Mouse (Mus musculus): ENCODE measurements at regions not wholly inside any gene's neighbourhood (a gene's known extent, or its start where the extent isn't known, plus 50 kb on each side); places are given as distances from the start of the nearest gene placed in this dataset.
A peak's percentile ranks its signal among the peaks of the same experiment; 100 is the strongest.
"Not testable (repeated sequence)": the region's sequence is repeated elsewhere in the genome, so short reads cannot be mapped to it uniquely, and the experiment has no call there.

- peak; percentile 57 for DNase-seq (ENCODE audit: low read depth, low spot score)
Observed at GRCm38 (mm10) chr3:101224091-101224490, 63.6 kb downstream of the Cd2 start.

GRCm38 (mm10) chr3:101219897-101220296, 67.8 kb downstream of the Cd2 start:
- no peak for DNase-seq (ENCODE audit: low read depth, low spot score)

GRCm38 (mm10) chr3:101216711-101217110, 71.0 kb downstream of the Cd2 start:
- DNase-seq (ENCODE audit: low read depth, low spot score) = no peak

- no peak for DNase-seq (ENCODE audit: low read depth, low spot score)
Observed at GRCm38 (mm10) chr3:101213212-101213562, 74.6 kb downstream of the Cd2 start.

DNA sequence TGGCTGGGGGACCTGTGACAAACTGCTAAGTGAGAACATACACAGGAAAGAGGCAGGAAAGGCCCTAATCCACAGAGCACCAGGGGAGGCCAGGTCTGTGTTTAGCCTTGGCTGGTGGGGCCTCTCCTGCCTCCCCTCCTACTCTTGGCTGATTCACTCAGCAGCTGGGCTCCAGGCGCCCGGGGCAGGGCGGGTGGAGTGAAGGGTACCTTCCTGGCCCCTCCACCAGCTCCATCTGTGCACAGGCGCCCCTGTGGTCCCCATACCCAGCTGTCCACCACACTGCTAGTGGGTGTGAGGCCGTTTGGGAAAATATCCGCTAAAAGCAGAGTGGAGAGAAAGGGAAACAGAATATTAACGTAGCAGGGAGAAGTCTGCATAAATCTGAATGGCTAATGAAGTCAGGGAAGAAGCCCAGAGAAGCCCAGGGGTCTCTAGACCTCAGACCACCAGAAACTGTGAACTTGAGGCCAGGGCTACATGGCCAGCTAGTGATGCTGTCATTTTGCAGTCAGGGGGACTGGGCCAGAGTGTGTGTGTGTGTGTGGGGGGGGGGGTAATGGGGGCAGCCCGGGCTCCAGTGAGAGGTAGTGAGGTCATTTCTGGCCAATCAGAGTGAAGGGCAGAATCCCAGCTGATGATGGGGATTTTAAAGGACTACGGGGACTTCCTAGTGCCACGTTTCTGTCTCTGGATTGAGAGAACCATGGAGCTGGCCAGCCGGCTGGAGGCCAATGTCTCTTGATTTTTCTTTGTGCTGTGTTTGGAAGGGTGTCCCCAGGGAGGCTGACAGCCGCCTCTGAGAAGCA, 75.1 kb downstream of the Cd2 start:
- no peak for DNase-seq (ENCODE audit: low read depth, low spot score)

GRCm38 (mm10) chr3:101211936-101212335, 75.8 kb downstream of the Cd2 start:
- no peak for DNase-seq (ENCODE audit: low read depth, low spot score)

- DNase-seq (ENCODE audit: low read depth, low spot score) = no peak
Observed at GRCm38 (mm10) chr3:101209546-101209945, 78.2 kb downstream of the Cd2 start.

DNA sequence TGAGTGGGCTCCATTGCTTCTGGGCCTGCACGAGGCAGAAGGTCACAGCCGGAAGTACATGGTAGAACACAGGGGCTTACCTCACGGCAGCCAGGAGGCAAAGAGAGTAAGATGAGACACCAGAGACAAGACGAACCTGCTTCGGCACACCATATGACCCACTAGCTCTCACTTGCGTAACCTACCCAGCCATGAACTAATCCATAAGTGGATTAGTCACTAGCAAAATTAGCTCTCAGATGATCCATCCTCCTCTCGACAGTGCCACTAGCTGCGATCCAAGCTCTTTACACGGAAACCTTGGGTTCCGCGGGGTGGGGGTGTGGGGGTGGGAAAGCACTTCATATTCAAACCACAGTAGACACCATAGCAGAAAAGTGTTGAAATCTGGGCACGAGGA, 79.0 kb downstream of the Cd2 start:
- DNase-seq (ENCODE audit: low read depth, low spot score) = no peak

- DNase-seq (ENCODE audit: low read depth, low spot score) = not testable (repeated sequence)
Observed at GRCm38 (mm10) chr3:101206172-101206571, 81.6 kb downstream of the Cd2 start.

- no peak for DNase-seq (ENCODE audit: low read depth, low spot score)
Observed at GRCm38 (mm10) chr3:101194725-101195124, 84.6 kb upstream of the Ptgfrn start.

GRCm38 (mm10) chr3:101194319-101194718, 84.2 kb upstream of the Ptgfrn start:
- DNase-seq (ENCODE audit: low read depth, low spot score) = no peak

DNA sequence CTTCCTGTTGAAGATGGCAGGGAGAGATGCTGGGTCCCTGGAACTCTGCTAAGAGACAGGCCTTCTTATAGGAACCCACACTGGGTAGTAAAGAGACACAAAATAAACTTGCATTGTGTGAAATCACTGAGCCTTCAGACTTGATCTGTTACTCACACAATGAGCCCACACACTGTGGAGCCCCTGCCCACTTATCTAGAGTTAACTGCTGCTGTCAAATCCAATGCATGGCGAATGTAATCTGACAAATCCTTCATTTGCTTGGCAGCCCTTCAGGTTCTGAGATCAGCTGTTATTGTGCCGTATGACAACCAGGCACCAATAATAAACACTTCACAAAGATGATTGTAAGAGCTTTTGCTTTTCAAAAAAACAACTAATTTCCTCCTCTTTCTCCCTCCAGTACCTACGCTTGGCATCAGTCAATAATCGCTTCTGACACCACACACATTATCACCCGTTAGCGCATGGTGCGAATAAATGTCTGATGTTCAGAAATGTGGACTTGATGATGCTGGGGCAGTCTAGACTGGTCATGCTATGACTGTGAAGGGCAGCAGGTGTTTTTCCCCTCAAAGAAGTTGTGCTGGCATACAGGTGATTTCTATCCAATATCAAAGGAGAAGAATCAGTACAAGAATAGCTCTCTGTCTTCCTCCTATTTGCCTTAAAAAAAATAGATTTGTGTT, 81.4 kb upstream of the Ptgfrn start:
- no peak for DNase-seq (ENCODE audit: low read depth, low spot score)

DNA sequence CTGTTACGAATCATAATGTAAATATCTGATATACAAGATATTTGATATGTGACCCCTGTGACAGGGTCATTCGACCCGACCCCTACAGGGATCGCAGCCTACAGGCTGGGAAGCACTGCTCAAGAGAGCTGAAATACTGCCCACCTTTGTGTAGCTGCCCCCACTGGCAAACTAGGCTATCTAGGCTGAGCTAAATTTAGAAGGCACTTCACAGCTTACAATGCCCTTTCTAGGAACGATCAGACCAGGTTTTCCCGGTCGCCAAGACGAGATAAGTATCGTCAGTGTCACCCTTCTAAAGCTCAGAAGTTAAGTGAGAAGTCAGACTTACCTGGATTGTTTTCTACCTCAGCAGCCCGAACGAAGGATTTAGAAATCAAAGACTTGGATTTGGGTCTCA, 71.9 kb upstream of the Ptgfrn start:
- no peak for DNase-seq (ENCODE audit: low read depth, low spot score)

DNA sequence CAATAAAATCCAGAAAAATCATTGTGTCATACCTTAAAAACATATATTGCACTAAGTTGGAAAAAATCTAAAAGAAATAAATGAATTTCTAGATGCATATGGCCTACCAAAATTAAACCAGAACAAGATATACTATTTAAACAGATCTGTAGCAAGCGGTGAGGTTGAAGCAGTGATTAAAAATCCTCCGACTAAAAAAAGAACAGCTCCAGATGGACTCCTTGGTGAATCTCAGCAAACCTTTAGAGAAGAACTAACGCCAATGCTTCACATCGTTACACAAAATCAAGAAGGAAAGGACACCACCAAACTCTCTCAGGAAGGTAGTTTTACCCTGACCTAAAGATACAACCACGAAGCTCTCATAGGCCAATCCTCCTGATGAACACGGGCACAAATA, 63.9 kb upstream of the Ptgfrn start:
- DNase-seq (ENCODE audit: low read depth, low spot score) = no peak

DNA sequence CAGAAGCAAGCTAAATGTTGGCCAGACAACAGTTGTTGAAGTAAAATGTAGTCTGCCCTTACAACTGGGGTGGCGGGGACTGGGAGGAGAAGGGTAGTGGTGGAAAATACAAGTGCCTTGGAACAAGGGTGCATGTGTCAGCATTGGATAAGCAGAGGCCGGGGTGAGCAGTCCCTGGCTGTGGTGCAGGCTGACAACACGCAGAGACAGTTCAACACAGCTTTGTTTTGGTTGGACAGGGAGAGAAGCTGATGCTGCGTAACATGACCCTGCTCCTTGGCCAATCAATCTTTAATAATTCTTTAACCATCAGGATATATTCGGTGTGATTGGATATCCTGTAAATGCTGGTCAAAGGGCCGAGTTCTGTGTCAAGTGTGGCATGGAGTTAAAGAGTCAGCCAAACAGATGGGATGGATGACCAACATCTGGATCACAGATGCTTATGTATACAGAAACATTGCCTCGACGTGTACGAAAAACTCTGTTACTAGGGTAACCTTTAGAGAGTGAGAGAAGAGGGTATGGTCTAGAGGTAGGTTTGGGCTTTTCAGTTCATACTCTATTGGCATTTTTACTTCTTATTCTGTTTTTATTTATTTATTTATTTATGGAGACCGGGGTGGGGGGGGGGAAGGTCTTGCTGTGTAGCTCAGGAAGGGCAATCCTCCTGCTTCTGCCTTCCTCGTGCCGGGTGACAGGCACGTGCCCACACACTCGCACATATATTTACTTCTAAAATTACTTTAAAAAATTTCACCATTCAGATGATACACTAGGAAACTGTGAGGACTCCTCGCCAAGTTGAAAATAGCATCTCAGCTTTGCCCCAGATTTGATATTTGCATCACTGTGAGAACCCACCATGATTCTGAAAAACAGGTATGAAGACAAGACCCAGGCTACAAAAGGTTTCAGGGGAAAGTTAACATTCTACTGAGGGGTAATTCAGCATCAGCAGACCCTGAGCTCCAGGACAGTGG, 60.2 kb upstream of the Ptgfrn start:
- no peak for DNase-seq (ENCODE audit: low read depth, low spot score)

- no peak for DNase-seq (ENCODE audit: low read depth, low spot score)
Observed at GRCm38 (mm10) chr3:101167026-101167425, 56.9 kb upstream of the Ptgfrn start.

- no peak for DNase-seq (ENCODE audit: low read depth, low spot score)
Observed at GRCm38 (mm10) chr3:101166580-101166979, 56.5 kb upstream of the Ptgfrn start.

DNA sequence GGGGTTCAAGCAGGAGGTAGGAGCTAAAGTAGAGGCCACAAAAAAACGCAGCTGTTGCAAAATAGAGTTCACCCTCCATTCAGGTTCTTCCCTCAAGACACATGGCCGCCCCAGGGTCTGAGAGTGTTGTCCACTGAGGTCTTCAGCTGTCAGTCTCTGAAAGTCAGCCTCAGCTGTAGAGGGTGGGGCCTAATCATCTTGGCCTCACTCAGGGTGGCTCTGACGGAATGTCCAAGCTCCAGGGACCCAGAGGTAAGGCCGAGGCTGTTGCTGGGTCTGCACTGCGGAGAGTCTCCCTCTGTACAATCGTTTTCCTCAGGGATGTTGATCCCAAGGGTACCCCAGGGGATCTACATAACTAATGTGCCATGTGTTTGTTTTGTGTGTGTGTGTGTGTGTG, 55.2 kb upstream of the Ptgfrn start:
- DNase-seq (ENCODE audit: low read depth, low spot score) = no peak

DNA sequence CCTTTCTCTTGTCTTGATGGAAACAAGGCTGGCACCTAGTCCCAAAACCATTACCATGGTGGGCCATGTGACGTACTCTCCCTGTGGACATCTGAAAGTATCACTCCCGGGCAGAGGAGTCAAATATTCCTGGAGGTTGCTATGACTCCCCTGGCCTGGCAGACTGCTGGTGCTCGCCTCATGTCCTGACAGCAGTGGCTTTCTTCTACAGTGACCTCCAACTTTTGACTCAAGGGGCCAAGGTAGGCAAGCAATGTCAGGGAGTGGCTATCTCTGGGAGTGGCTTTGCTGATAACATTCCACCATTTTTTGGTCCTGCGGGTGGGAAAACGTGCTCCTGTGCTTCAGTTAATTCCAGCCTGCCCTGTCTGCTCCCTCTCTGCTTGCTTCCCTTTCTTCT, 54.7 kb upstream of the Ptgfrn start:
- DNase-seq (ENCODE audit: low read depth, low spot score) = no peak

GRCm38 (mm10) chr3:101163991-101164434, 53.9 kb upstream of the Ptgfrn start:
- DNase-seq (ENCODE audit: low read depth, low spot score) = no peak

GRCm38 (mm10) chr3:101163160-101163990, 53.3 kb upstream of the Ptgfrn start:
- no peak for DNase-seq (ENCODE audit: low read depth, low spot score)
